Mouse (Mus musculus): ENCODE measurements at regions not wholly inside any gene's neighbourhood (a gene's known extent, or its start where the extent isn't known, plus 50 kb on each side); places are given as distances from the start of the nearest gene placed in this dataset.

DNA sequence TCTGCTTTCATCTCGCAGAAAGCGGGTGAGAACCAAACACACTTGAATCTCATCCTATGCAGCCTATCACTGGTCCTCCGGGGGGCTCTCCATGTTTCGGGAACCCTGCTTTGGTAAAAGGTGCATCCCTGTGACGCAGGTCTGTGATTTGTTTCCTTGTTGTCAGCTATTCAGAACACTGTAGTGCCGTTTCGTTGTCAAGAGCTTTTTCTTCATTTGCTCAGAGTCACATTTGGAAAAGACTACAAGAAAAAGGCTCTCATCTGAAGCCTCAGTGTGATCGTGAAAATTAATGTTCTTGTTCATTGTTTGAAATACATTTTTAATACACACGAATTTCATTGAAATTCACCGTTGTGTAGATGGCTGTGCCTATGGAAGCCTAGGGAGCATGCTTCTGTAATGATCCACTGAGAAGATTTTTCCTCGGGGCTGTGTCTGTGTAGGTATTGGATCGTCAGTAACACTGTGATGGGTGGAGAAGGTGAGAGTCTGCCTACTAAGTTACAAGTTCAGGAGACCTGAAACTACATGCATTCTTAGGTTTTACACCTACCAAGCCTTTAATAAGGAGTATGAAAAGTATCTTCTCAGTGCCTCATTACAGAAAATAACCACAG, 112.0 kb upstream of the Paqr3 start:
- DNase-seq, result peak in 1 of 2 experiments; percentile 46

DNA sequence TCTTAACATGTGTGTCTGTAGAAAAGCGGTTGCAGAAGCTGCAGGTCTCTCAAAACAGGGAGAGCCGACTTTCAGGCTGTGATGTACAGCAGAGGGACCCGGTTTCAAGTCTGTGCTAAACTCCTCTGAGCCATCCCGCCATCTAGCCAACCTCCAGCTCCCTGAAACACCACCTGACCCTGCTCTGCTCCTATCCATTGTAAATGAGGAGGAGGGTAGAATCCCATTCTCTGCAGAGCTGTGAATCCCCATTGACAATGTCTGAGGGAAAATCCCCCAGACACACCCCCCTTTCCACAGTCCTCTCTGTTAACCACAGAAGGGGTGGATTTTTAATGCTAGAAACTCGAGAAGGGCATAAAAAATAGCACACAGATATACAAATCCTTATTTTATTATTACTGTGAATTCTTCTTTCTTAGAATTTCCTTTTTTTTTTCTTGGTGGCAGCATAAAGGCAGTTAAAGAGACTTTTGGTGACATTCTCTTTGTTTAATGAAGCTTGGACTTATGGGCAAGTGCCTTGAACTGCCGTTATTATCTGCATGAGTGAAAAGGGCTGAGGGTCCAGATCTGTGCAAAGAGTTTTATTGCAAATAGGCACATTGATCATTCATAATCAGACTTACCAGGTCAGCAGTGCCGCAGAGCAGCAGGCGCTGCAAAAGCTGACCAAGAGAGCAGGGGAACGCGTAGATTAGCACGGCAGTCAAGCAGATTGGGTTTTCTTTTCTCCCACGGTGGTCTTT, 111.3 kb upstream of the Paqr3 start:
- peak in 1 of 2 experiments; percentile 40 for DNase-seq

DNA sequence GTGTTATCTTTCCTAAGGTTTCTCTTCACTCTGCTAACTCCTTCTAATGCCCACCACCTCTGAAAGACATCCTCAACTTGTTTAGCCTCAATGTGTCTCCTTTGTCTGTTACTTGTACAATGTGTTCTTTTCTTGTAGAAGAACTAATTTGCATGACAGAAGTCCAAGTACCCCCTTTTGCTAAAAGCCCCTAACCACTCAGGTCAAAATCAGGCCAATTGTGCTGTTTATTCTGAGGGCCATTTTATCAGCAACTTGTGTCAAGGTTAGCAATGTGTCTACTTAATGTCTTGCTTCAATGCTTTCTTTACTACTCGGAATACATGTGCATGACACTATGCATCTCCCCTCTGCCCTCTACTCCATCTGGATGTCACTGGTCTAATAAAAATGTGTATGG, 107.3 kb upstream of the Paqr3 start:
- DNase-seq, result no peak

DNA sequence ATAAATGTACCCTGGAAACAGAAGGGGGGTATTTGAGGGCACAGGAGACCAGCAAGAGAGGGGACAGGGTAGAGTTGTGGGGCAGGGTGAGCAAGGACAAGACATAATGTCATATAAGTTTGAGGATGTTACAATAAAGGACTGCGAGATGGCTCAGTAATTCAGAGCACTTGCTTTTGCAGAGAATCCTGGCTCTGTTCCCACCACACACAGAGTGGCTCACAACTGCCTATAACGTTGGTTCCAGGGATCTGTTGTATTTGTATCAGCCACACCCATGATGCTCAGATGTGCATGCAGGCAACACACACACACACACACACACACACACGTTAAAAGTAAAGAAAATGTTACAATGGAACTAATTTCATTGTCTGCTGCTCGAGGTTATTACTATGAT, 94.2 kb upstream of the Paqr3 start:
- peak in 1 of 2 experiments; percentile 41 for DNase-seq

DNA sequence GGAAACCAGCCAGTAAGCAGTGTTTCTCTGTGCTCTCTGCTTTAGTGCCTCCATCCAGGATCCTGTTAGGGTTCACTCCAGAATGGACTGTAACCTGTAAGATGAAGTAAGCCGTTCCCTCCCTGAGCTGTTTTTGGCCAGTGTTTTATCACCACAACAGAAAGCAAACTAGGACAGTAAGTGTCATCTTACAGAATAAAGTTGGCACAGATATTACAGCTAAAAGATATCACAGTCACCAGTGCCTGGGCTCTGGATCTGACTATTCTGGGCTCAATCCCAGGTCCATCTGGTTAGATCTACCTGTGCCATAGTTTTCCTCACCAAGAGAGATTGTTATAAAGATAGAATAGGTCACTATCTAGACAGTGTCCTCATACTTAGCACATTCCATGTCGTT, 92.9 kb upstream of the Paqr3 start:
- peak; percentile 57 to 66 for DNase-seq

DNA sequence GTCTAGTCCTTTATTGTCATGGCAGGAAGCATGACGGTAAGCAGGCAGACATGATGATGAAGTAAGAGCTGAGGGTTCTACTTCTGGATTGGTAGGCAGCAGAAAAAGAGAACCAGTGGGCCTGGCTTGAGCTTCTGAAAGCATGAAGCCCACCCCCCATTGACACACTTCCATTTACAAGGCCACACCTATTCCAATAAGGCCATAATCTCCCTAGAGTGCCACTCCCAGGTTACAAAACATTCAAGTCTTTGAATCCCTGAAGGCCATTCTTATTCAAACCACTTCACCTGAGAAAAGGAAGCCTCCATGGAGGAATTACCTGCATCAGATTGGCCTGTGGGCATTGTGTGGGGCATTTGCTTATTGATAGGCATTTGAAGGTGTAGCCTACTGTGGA, 92.2 kb upstream of the Paqr3 start:
- no peak for DNase-seq

DNA sequence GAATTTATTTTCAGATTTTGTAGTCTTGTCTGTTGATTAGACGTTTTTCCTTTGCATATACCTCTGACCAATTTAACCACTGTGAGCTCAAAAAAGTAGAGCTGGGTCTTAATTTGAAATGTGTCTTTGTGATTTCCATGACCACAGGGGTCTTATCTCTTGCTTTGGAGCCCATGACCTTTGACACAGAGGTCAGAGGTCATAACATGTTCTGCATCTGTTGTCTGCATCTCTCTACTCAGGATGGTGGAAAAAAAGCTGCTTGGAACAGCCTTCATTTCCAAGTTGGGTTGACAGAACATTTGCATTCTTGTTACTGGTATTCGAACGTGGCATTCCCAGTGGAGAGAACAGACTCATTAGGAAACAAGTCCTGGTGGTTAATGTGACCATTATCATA, 91.2 kb upstream of the Paqr3 start:
- no peak for DNase-seq

DNA sequence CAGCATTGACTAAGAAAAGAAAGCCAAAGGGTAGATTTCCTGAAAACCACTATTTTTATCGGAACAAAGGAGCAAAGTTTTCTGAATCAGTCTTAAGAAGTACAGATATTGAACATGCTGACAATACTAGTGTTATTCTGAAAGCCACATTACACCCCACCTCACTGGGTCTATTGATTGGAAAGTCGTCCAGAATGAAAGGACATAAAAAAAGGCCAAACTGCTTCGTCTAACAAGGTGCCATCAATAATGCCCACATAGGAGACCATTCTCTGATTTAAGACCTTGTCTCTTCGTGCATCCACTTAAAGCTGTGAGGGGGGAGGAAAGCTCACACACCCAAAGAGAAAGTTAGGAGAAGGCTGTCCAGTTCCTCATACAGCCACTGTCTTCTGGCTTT, 89.3 kb upstream of the Paqr3 start:
- no peak for DNase-seq

DNA sequence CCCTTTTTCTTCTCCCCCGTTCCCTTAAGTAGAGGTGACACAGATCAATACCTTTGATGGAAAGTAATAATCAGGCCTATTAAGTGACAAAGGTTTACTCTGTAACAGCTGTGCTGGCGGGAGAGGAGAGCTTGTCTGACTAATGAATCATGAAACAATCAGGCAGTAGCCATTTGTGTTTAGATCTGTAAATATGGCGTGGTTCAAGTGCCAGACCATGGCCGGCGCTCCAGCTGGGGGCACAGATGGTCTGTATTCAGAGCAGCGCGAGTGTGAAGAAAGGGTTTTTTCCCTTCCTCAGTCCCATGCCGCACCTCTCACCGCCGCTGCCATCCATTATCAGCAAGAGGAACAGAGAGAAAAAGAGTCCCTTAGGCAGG, 83.9 kb upstream of the Paqr3 start:
- peak; percentile 91 to 93 for DNase-seq

DNA sequence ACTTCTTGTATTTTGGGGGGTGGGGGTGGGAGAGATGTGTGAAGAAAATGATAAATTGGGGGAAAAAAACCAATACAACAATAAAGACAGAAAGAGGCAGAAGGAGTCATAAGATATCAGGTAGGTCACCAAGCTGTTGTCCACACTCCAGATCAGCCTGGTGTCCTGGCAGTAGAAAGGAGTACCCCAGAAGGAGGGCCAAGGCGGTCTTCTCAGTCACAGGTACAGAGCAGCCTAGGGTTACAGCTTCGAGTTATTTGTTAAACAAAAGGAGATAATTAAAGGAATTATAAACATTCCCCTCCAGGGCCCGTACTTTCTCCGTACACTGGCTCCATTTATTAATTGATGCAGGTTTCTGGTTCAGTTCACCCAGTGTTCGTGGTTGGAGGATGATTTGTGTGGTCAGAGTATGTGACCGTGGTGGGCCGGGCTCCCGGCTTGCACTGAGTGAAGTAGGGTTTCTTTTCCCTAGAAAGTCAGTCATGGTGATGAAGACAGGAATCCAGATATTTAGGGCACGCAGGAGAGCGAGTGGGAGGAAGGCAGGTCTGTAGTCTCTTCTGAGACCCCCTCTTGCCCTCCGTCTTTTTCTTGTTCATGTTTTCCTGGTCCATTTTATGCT, 83.4 kb upstream of the Paqr3 start:
- DNase-seq, result peak; percentile 34 to 52

DNA sequence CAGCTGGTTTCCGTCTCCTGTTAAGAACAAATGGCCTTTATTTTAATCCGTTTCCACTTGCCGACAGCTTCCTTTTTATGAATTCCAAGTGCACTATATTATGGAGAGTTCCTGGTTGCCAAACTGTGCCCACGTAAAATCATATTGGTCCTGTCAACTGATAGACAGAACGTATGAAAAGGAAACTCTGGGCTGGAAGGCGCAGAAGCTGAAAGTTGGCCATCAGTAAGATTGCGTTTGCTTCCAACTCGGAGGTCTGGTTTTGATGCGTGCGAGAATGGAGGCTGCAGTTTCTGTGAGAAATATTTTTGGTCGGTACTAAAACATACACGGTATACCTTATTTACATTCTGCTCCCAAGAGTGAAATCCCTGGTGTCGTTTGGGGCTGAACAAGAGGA, 81.3 kb upstream of the Paqr3 start:
- DNase-seq, result no peak

DNA sequence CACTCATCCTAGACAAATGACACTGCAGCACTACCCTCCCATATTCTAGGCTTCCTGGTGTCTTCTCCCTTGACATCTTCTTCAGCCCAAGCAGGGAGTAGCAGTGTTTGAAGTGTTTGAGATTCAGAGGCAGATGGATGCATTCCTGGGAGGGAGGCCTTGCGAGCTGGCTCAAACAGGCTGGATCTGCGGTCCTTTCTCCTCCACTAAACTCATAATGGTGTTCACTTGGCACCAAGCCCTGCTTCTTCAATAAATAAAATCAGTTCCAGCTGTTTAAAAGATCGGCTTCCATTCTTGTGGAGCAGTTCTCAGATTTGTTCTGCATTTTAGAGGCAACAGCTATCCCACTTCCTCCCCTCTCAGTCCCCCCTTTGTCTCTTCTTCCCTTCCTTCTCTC, 79.3 kb upstream of the Paqr3 start:
- no peak for DNase-seq

DNA sequence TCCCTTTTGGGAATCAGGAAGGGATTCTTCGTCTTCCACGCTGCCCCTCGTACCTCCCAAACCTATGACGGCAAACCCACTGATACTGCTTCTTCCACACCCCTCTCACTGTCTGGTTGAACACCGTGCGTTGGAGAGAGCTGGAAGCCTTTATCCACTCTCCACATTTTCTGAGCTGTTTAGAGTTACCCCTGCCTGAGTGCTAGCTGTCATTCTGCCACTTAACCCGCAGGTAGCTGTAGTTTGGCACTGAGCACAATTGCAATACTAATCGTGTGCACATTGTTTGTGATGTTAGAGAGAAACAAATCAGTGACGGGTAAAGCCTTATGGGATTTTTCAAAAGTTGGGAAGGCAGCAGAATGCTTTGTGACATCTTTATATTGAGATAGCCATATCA, 73.1 kb upstream of the Paqr3 start:
- no peak for DNase-seq

DNA sequence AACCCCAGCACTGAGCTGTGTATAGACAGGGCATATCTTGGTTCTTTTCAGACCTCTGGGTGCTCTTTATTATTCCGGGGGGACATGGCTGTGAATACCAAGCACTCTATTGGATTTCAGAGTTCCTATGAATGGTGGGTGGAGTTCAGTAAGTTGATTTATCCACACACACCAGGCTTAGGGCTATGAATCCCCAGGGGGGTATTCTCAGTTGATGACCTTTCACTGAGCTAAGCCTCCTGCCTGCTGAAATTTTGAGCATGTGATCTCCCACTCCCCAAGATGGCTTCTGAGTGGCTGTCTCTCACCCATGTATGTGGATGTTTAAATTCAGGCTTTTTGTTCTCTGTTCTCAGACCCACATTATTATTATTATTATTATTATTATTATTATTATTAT, 69.9 kb upstream of the Paqr3 start:
- DNase-seq, result no peak

DNA sequence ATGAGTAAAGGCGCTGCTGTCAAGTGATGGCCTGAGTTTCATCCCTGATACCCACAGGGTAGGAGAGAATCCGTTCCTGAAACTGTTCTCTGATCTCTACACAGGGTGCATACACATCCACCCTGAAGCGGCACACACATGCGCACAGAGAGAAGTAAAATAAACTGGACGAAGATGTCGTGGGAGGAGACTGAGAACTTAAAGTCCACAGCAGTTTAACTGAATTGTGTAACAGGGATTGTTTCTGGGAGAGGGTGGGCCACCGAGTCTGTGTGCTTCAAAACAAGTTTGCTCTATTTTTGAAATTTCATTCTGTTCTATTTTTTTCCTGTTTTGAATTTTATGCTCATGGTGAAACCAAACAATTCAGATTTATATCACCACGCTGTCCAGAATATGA, 63.0 kb upstream of the Paqr3 start:
- no peak for DNase-seq

DNA sequence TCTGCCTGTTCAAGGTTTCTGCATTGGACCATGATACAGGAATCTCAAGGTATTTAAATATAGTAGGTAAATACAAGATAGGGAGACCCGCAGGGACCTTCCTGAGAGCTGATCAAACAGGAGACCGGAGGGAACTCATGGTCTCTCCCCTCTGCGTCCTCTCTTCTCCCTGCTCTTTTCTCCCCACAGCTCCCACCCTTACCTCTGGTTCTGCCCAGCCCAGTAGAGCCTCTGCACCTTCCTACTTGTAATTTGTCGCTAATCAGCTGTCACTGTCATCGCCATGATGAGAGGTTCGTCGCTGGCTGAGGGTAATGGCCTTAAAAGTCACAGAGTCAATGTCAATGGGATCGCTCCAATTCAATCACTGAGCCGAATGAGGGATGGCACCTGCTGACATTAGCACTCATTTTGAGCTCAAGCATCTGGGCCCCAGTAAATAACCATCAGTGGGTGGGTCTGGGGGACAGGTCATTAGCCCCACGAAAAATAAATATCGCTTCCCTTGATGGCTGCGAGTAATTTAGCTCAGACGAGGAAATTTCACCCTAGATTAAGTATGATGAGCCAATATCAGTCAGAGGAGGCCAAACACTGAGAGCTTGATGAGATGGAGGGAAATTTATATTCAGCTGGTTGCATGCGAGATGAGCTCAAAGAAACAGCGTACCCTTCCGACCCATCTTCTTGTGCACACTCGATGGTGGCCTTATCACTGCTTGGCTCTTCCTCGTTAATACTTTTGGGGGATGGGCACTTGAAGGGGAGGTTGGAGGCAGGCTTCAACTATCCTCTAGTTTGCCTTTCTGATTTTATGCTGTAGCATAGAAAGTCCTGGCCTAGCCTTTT, 56.2 kb upstream of the Paqr3 start:
- no peak for DNase-seq

DNA sequence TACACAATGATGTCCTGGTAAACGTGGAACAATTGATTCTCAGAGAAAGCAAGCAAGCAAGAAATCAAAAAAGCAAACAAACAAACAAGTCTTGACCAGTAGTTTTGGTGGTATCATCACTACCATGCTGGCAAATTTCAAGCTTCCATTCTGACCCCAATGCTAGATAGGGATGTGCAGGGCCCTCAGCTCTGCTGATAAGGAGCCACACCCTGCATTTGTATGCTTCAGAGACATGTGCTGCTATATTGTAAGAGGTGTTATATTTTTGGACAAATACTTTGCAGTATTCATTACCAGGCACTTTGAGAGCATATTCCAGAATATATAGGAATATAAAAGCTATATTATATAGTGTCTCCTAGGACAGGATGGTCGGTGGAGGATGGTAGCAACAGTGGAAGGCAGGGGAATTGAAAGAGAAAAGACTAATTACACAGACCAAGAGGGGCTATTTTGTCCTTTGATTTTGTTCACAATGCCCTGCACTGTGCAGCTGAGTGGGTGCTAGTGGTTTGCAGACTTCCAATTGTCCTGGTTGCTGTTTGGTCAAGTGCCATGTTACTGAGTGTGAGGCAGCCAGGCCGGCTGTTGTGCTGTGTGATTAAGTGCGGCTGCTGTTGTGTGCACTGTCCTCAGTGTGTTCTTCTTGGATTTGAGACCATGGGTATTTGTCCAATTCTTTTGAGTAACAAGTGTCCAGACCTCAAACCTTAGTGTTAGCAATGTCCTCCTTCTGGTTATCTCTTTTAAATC, 54.9 kb upstream of the Paqr3 start:
- no peak for DNase-seq

All from cerebellum, postnatal 25 days (tissue).